Mouse (Mus musculus): ENCODE results near the gene Psd. TPM values are rescaled to one million over a fixed set of nuclear protein-coding genes. Genes with fewer than 3 reads are reported as not detected.

The Psd gene
- polyA plus RNA-seq, 1 experiment, result 1.6 TPM

GRCm38 (mm10) chr19:46290535-46291105 is 36.3 kb downstream of the Psd start:
- 64% methylated on average over 12 of the region's 12 CpGs for WGBS
- no peak for DNase-seq
- Histone ChIP-seq H3K4me1 (replicated peaks; ENCODE audit: control insufficient read depth, insufficient read depth, low read length) (no peaks in the 10 kb centered on the region), H3K36me3 (ENCODE audit: control insufficient read depth, insufficient read depth, low read length) (peaks cover 6% of the 10 kb centered on the region), H3K27me3 (ENCODE audit: control insufficient read depth, insufficient read depth, low read length) (no peaks in the 10 kb centered on the region), H3K4me3 (ENCODE audit: control insufficient read depth, insufficient read depth, low read length) (no peak overlapping the region), H3K27ac (ENCODE audit: control insufficient read depth, insufficient read depth, low read length) (no peak overlapping the region)
- TF ChIP-seq POLR2A (IDR thresholded peaks at IDR 0.05; ENCODE audit: control insufficient read depth, extremely low read depth, insufficient read depth, low read length, poor library complexity), result no peak
- TF ChIP-seq CTCF (IDR thresholded peaks at IDR 0.05; ENCODE audit: borderline replicate concordance, control insufficient read depth, extremely low read depth, insufficient read depth, low read length, poor library complexity), result no peak

GRCm38 (mm10) chr19:46287566-46287965 is 39.4 kb downstream of the Psd start:
- H3K36me3 ChIP-seq (ENCODE audit: control insufficient read depth, insufficient read depth, low read length), result peaks cover 26% of the 10 kb centered on the region
- no peak for DNase-seq
- peaks cover 16% of the 10 kb centered on the region for H3K4me1 ChIP-seq (replicated peaks; ENCODE audit: control insufficient read depth, insufficient read depth, low read length)
- H3K4me3 ChIP-seq (ENCODE audit: control insufficient read depth, insufficient read depth, low read length), result no peak overlapping the region
- 90% methylated on average over 3 of the region's 3 CpGs for WGBS
- TF ChIP-seq CTCF (IDR thresholded peaks at IDR 0.05; ENCODE audit: borderline replicate concordance, control insufficient read depth, extremely low read depth, insufficient read depth, low read length, poor library complexity) (no peak), POLR2A (IDR thresholded peaks at IDR 0.05; ENCODE audit: control insufficient read depth, extremely low read depth, insufficient read depth, low read length, poor library complexity) (no peak)
- H3K27ac ChIP-seq (ENCODE audit: control insufficient read depth, insufficient read depth, low read length), result no peak overlapping the region
- H3K27me3 ChIP-seq (ENCODE audit: control insufficient read depth, insufficient read depth, low read length), result no peaks in the 10 kb centered on the region

GRCm38 (mm10) chr19:46286926-46287325 is 40.0 kb downstream of the Psd start:
- Histone ChIP-seq H3K27ac (ENCODE audit: control insufficient read depth, insufficient read depth, low read length) (no peak overlapping the region), H3K36me3 (ENCODE audit: control insufficient read depth, insufficient read depth, low read length) (peaks cover 26% of the 10 kb centered on the region), H3K27me3 (ENCODE audit: control insufficient read depth, insufficient read depth, low read length) (no peaks in the 10 kb centered on the region), H3K4me3 (ENCODE audit: control insufficient read depth, insufficient read depth, low read length) (no peak overlapping the region), H3K4me1 (replicated peaks; ENCODE audit: control insufficient read depth, insufficient read depth, low read length) (peaks cover 21% of the 10 kb centered on the region)
- 89% methylated on average over 3 of the region's 3 CpGs for WGBS
- DNase-seq, result no peak
- TF ChIP-seq CTCF (IDR thresholded peaks at IDR 0.05; ENCODE audit: borderline replicate concordance, control insufficient read depth, extremely low read depth, insufficient read depth, low read length, poor library complexity), result no peak
- TF ChIP-seq POLR2A (IDR thresholded peaks at IDR 0.05; ENCODE audit: control insufficient read depth, extremely low read depth, insufficient read depth, low read length, poor library complexity), result no peak

- no peak for DNase-seq
- H3K4me3 ChIP-seq (ENCODE audit: control insufficient read depth, insufficient read depth, low read length), result no peak overlapping the region
- TF ChIP-seq POLR2A (IDR thresholded peaks at IDR 0.05; ENCODE audit: control insufficient read depth, extremely low read depth, insufficient read depth, low read length, poor library complexity) (no peak), CTCF (IDR thresholded peaks at IDR 0.05; ENCODE audit: borderline replicate concordance, control insufficient read depth, extremely low read depth, insufficient read depth, low read length, poor library complexity) (no peak)
- peaks cover 26% of the 10 kb centered on the region for H3K36me3 ChIP-seq (ENCODE audit: control insufficient read depth, insufficient read depth, low read length)
- WGBS, result 98% methylated on average over 6 of the region's 6 CpGs
- no peak overlapping the region for H3K27ac ChIP-seq (ENCODE audit: control insufficient read depth, insufficient read depth, low read length)
- no peaks in the 10 kb centered on the region for H3K27me3 ChIP-seq (ENCODE audit: control insufficient read depth, insufficient read depth, low read length)
- H3K4me1 ChIP-seq (replicated peaks; ENCODE audit: control insufficient read depth, insufficient read depth, low read length), result peaks cover 26% of the 10 kb centered on the region
These were observed 40.9 kb downstream of the Psd start for GRCm38 (mm10) chr19:46286047-46286446.

GRCm38 (mm10) chr19:46285631-46286030 is 41.3 kb downstream of the Psd start:
- H3K27ac ChIP-seq (ENCODE audit: control insufficient read depth, insufficient read depth, low read length), result no peak overlapping the region
- no peak for DNase-seq
- 97% methylated on average over 7 of the region's 7 CpGs for WGBS
- H3K4me1 ChIP-seq (replicated peaks; ENCODE audit: control insufficient read depth, insufficient read depth, low read length), result peaks cover 26% of the 10 kb centered on the region
- H3K27me3 ChIP-seq (ENCODE audit: control insufficient read depth, insufficient read depth, low read length), result no peaks in the 10 kb centered on the region
- H3K36me3 ChIP-seq (ENCODE audit: control insufficient read depth, insufficient read depth, low read length), result peaks cover 26% of the 10 kb centered on the region
- TF ChIP-seq POLR2A (IDR thresholded peaks at IDR 0.05; ENCODE audit: control insufficient read depth, extremely low read depth, insufficient read depth, low read length, poor library complexity) (no peak), CTCF (IDR thresholded peaks at IDR 0.05; ENCODE audit: borderline replicate concordance, control insufficient read depth, extremely low read depth, insufficient read depth, low read length, poor library complexity) (no peak)
- no peak overlapping the region for H3K4me3 ChIP-seq (ENCODE audit: control insufficient read depth, insufficient read depth, low read length)

GRCm38 (mm10) chr19:46284686-46285085 is 42.3 kb downstream of the Psd start:
- no peak overlapping the region for H3K27ac ChIP-seq (ENCODE audit: control insufficient read depth, insufficient read depth, low read length)
- no peak overlapping the region for H3K4me3 ChIP-seq (ENCODE audit: control insufficient read depth, insufficient read depth, low read length)
- TF ChIP-seq POLR2A (IDR thresholded peaks at IDR 0.05; ENCODE audit: control insufficient read depth, extremely low read depth, insufficient read depth, low read length, poor library complexity), result no peak
- no peak for TF ChIP-seq CTCF (IDR thresholded peaks at IDR 0.05; ENCODE audit: borderline replicate concordance, control insufficient read depth, extremely low read depth, insufficient read depth, low read length, poor library complexity)
- WGBS, result 95% methylated on average over 4 of the region's 4 CpGs
- peaks cover 26% of the 10 kb centered on the region for H3K36me3 ChIP-seq (ENCODE audit: control insufficient read depth, insufficient read depth, low read length)
- H3K27me3 ChIP-seq (ENCODE audit: control insufficient read depth, insufficient read depth, low read length), result no peaks in the 10 kb centered on the region
- no peak for DNase-seq
- H3K4me1 ChIP-seq (replicated peaks; ENCODE audit: control insufficient read depth, insufficient read depth, low read length), result peaks cover 26% of the 10 kb centered on the region
